Mouse (Mus musculus) olfactory bulb, adult 2 months (tissue): ENCODE results near the gene Pltp.

Experiments used
- CTCF ChIP-seq: fragments of 200-500 bp; IDR thresholded peaks from 2 replicates; pipeline ENCODE4 v1.5.1; 2012; ENCODE audit warnings: low read depth, mild to moderate bottlenecking, low read length, moderate library complexity; ENCODE audit not compliant: insufficient read depth
- POLR2A ChIP-seq: fragments of 200-500 bp; IDR thresholded peaks from 2 replicates; pipeline ENCODE4 v1.6.1; 2012; ENCODE audit warnings: mild to moderate bottlenecking, low read depth, low read length, moderate library complexity; ENCODE audit not compliant: insufficient read depth

- TF ChIP-seq CTCF (no peak), POLR2A (no peak)
Measured at GRCm38 (mm10) chr2:164888996-164889395, 31.5 kb upstream of the Pltp start.
